Mouse (Mus musculus): ENCODE measurements around the gene Mxi1. TPM values are rescaled to one million over a fixed set of nuclear protein-coding genes. Genes with fewer than 3 reads are reported as not detected.

Mxi1 gene
- polyA plus RNA-seq, 1 experiment from 2014 or later = 34.3 TPM

GRCm38 (mm10) chr19:53364551-53364950 lies 54.2 kb downstream of the Mxi1 start:
- ATAC-seq (replicated peaks; ENCODE audit: low FRiP score) (no peak), DNase-seq (ENCODE audit: low spot score) (no peak)
- H3K4me2 ChIP-seq = no peak overlapping the region
- no peak overlapping the region for H3K9ac ChIP-seq (ENCODE audit: low read depth, low read length)
- WGBS = 78% methylated on average over 2 of the region's 2 CpGs
- 0 out of 2 replicates have a peak, but pooled peaks cover 6% of the 10 kb centered on the region for H3K4me1 ChIP-seq (replicated peaks; ENCODE audit: control insufficient read depth, insufficient read depth, low read length)
- no peaks in the 10 kb centered on the region for H3K36me3 ChIP-seq (ENCODE audit: control insufficient read depth, insufficient read depth, low read length)
- H3K27me3 ChIP-seq (replicated peaks; ENCODE audit: control insufficient read depth, insufficient read depth, low read length) = no peaks in the 10 kb centered on the region
- no peak overlapping the region for H3K27ac ChIP-seq (ENCODE audit: low read depth, low read length)
- H3K9me3 ChIP-seq (ENCODE audit: control insufficient read depth, low read length) = no peaks in the 10 kb centered on the region
- no peak overlapping the region for H3K4me3 ChIP-seq (ENCODE audit: low read depth, low read length)

- Histone ChIP-seq H3K4me1 (replicated peaks; ENCODE audit: control insufficient read depth, insufficient read depth, low read length) (0 out of 2 replicates have a peak, but pooled peaks cover 6% of the 10 kb centered on the region), H3K9me3 (ENCODE audit: control insufficient read depth, low read length) (no peaks in the 10 kb centered on the region), H3K27ac (ENCODE audit: low read depth, low read length) (no peak overlapping the region), H3K4me3 (ENCODE audit: low read depth, low read length) (no peak overlapping the region), H3K27me3 (replicated peaks; ENCODE audit: control insufficient read depth, insufficient read depth, low read length) (no peaks in the 10 kb centered on the region), H3K36me3 (ENCODE audit: control insufficient read depth, insufficient read depth, low read length) (no peaks in the 10 kb centered on the region), H3K9ac (ENCODE audit: low read depth, low read length) (no peak overlapping the region), H3K4me2 (peak overlapping the region; percentile 20; the same call in 1 of the 2 replicates)
- DNase-seq (ENCODE audit: low spot score) (no peak), ATAC-seq (replicated peaks; ENCODE audit: low FRiP score) (peak; percentile 47)
- 52% methylated on average over 9 of the region's 9 CpGs for WGBS
Observed at GRCm38 (mm10) chr19:53364963-53365362, 54.6 kb downstream of the Mxi1 start.

GRCm38 (mm10) chr19:53366057-53366775 lies 55.9 kb downstream of the Mxi1 start:
- 82% methylated on average over 11 of the region's 11 CpGs for WGBS
- DNase-seq (ENCODE audit: low spot score) = no peak
- H3K4me3 ChIP-seq (ENCODE audit: low read depth, low read length) = no peak overlapping the region

GRCm38 (mm10) chr19:53366881-53367280 lies 56.6 kb downstream of the Mxi1 start:
- Histone ChIP-seq H3K4me1 (replicated peaks; ENCODE audit: control insufficient read depth, insufficient read depth, low read length) (0 out of 2 replicates have a peak, but pooled peaks cover 6% of the 10 kb centered on the region), H3K36me3 (ENCODE audit: control insufficient read depth, insufficient read depth, low read length) (peaks cover 6% of the 10 kb centered on the region; the same call in 1 of the 2 replicates), H3K27ac (ENCODE audit: low read depth, low read length) (no peak overlapping the region), H3K4me3 (ENCODE audit: low read depth, low read length) (no peak overlapping the region), H3K4me2 (no peak overlapping the region), H3K9ac (ENCODE audit: low read depth, low read length) (no peak overlapping the region), H3K27me3 (replicated peaks; ENCODE audit: control insufficient read depth, insufficient read depth, low read length) (no peaks in the 10 kb centered on the region), H3K9me3 (ENCODE audit: control insufficient read depth, low read length) (no peaks in the 10 kb centered on the region)
- ATAC-seq (replicated peaks; ENCODE audit: low FRiP score) = no peak
- WGBS = 83% methylated on average over 7 of the region's 7 CpGs
- DNase-seq (ENCODE audit: low spot score) = no peak

More at GRCm38 (mm10) chr19:53366057-53366775, 55.9 kb downstream of the Mxi1 start:
- no peaks in the 10 kb centered on the region for H3K36me3 ChIP-seq (ENCODE audit: control insufficient read depth, insufficient read depth, low read length)
- no peak overlapping the region for H3K27ac ChIP-seq (ENCODE audit: low read depth, low read length)
- H3K9me3 ChIP-seq (ENCODE audit: control insufficient read depth, low read length) = no peaks in the 10 kb centered on the region
- no peak for ATAC-seq (replicated peaks; ENCODE audit: low FRiP score)
- 0 out of 2 replicates have a peak, but pooled peaks cover 6% of the 10 kb centered on the region for H3K4me1 ChIP-seq (replicated peaks; ENCODE audit: control insufficient read depth, insufficient read depth, low read length)
- H3K4me2 ChIP-seq = no peak overlapping the region
- no peak overlapping the region for H3K9ac ChIP-seq (ENCODE audit: low read depth, low read length)
- no peaks in the 10 kb centered on the region for H3K27me3 ChIP-seq (replicated peaks; ENCODE audit: control insufficient read depth, insufficient read depth, low read length)

GRCm38 (mm10) chr19:53369469-53370043 lies 59.2 kb downstream of the Mxi1 start:
- no peak; the same call in 1 of the 2 replicates for ATAC-seq (replicated peaks; ENCODE audit: low FRiP score)
- 0 out of 2 replicates have a peak, but pooled peaks cover 6% of the 10 kb centered on the region for H3K4me1 ChIP-seq (replicated peaks; ENCODE audit: control insufficient read depth, insufficient read depth, low read length)

GRCm38 (mm10) chr19:53370233-53370632 lies 59.9 kb downstream of the Mxi1 start:
- no peaks in the 10 kb centered on the region for H3K27me3 ChIP-seq (replicated peaks; ENCODE audit: control insufficient read depth, insufficient read depth, low read length)
- ATAC-seq (replicated peaks; ENCODE audit: low FRiP score) = no peak
- no peak overlapping the region for H3K4me2 ChIP-seq
- no peak overlapping the region for H3K9ac ChIP-seq (ENCODE audit: low read depth, low read length)
- H3K27ac ChIP-seq (ENCODE audit: low read depth, low read length) = no peak overlapping the region
- no peak for DNase-seq (ENCODE audit: low spot score)
- H3K36me3 ChIP-seq (ENCODE audit: control insufficient read depth, insufficient read depth, low read length) = peaks cover 12% of the 10 kb centered on the region; the same call in 1 of the 2 replicates
- 0 out of 2 replicates have a peak, but pooled peaks cover 4% of the 10 kb centered on the region for H3K4me1 ChIP-seq (replicated peaks; ENCODE audit: control insufficient read depth, insufficient read depth, low read length)
- no peaks in the 10 kb centered on the region for H3K9me3 ChIP-seq (ENCODE audit: control insufficient read depth, low read length)
- no peak overlapping the region for H3K4me3 ChIP-seq (ENCODE audit: low read depth, low read length)
- WGBS = 75% methylated on average over 15 of the region's 15 CpGs

More at GRCm38 (mm10) chr19:53369469-53370043, 59.2 kb downstream of the Mxi1 start:
- H3K4me2 ChIP-seq = no peak overlapping the region
- WGBS = 31% methylated on average over 14 of the region's 14 CpGs
- H3K4me3 ChIP-seq (ENCODE audit: low read depth, low read length) = no peak overlapping the region
- peaks cover 10% of the 10 kb centered on the region; the same call in 1 of the 2 replicates for H3K36me3 ChIP-seq (ENCODE audit: control insufficient read depth, insufficient read depth, low read length)
- no peaks in the 10 kb centered on the region for H3K9me3 ChIP-seq (ENCODE audit: control insufficient read depth, low read length)
- peak; percentile 61 for DNase-seq (ENCODE audit: low spot score)
- H3K27me3 ChIP-seq (replicated peaks; ENCODE audit: control insufficient read depth, insufficient read depth, low read length) = no peaks in the 10 kb centered on the region
- no peak overlapping the region for H3K9ac ChIP-seq (ENCODE audit: low read depth, low read length)
- H3K27ac ChIP-seq (ENCODE audit: low read depth, low read length) = no peak overlapping the region

GRCm38 (mm10) chr19:53371666-53372065 lies 61.3 kb downstream of the Mxi1 start, which contains the start of gene Gm10197:
TSS of gene Gm10197 (minus strand) at chr19:53371766.
- H3K9ac ChIP-seq (ENCODE audit: low read depth, low read length) = no peak within 1 kb of the TSS
- no peak within 1 kb of the TSS for H3K4me3 ChIP-seq (ENCODE audit: low read depth, low read length)
- ATAC-seq (replicated peaks; ENCODE audit: low FRiP score) (no peak), DNase-seq (ENCODE audit: low spot score) (no peak)
- 91% methylated on average over 13 of the region's 13 CpGs for WGBS
- peaks cover 14% of the 10 kb centered on the region; the same call in 1 of the 2 replicates for H3K36me3 ChIP-seq (ENCODE audit: control insufficient read depth, insufficient read depth, low read length)
- no peaks in the 10 kb centered on the region for H3K9me3 ChIP-seq (ENCODE audit: control insufficient read depth, low read length)
- H3K27me3 ChIP-seq (replicated peaks; ENCODE audit: control insufficient read depth, insufficient read depth, low read length) = no peaks in the 10 kb centered on the region
- H3K4me2 ChIP-seq = no peak within 1 kb of the TSS
- H3K4me1 ChIP-seq (replicated peaks; ENCODE audit: control insufficient read depth, insufficient read depth, low read length) = no peaks in the 10 kb centered on the region
- H3K27ac ChIP-seq (ENCODE audit: low read depth, low read length) = no peak within 1 kb of the TSS

- Histone ChIP-seq H3K4me3 (ENCODE audit: low read depth, low read length) (no peak overlapping the region), H3K4me1 (replicated peaks; ENCODE audit: control insufficient read depth, insufficient read depth, low read length) (no peaks in the 10 kb centered on the region), H3K27me3 (replicated peaks; ENCODE audit: control insufficient read depth, insufficient read depth, low read length) (no peaks in the 10 kb centered on the region), H3K36me3 (ENCODE audit: control insufficient read depth, insufficient read depth, low read length) (peaks cover 15% of the 10 kb centered on the region), H3K4me2 (no peak overlapping the region), H3K9ac (ENCODE audit: low read depth, low read length) (no peak overlapping the region), H3K27ac (ENCODE audit: low read depth, low read length) (no peak overlapping the region), H3K9me3 (ENCODE audit: control insufficient read depth, low read length) (no peaks in the 10 kb centered on the region)
- 88% methylated on average over 2 of the region's 2 CpGs for WGBS
- ATAC-seq (replicated peaks; ENCODE audit: low FRiP score) = no peak
- DNase-seq (ENCODE audit: low spot score) = no peak
Observed at GRCm38 (mm10) chr19:53373570-53373969, 63.3 kb downstream of the Mxi1 start.
